Mouse (Mus musculus): Measurements from ENCODE around the gene Gpr68. TPM values are rescaled to one million over a fixed set of nuclear protein-coding genes. Genes with fewer than 3 reads are reported as not detected.

The Gpr68 gene
- polyA plus RNA-seq, 1 experiment from 2014 or later = 0.23 TPM

GRCm38 (mm10) chr12:100878556-100878955 is 29.4 kb downstream of the Gpr68 start:
- DNase-seq (ENCODE audit: low spot score) = no peak
- H3K4me1 ChIP-seq = no peaks in the 10 kb centered on the region

DNA sequence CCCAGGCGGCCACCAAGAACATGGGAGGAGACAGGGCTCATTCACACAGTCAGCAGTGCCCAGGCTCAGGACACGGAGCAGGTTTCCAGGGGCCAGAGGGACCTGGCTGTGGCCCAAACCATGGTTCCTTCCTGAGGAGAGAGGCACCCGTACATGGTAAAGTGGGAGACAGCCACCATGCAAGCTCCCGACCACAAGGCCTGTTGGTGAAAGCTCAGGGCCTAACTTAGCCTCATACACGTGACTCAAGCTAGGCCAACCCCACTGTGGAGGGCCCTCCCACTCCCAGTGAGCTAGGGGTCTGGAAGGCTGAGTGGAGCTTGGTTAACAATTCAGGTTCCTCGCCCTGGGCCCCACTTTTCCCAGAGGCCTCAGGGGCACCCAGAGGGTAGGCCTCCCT is 30.1 kb downstream of the Gpr68 start:
- H3K9me3 ChIP-seq (replicated peaks) = no peaks in the 10 kb centered on the region
- H3K36me3 ChIP-seq = no peaks in the 10 kb centered on the region
- no peaks in the 10 kb centered on the region for H3K27me3 ChIP-seq (ENCODE audit: low read depth, poor library complexity, severe bottlenecking)
- H3K27ac ChIP-seq = no peak overlapping the region
- no peak overlapping the region for H3K4me3 ChIP-seq
- DNase-seq (ENCODE audit: low spot score) = no peak
- no peaks in the 10 kb centered on the region for H3K4me1 ChIP-seq
- WGBS = 75% methylated on average over 6 of the region's 6 CpGs

More at GRCm38 (mm10) chr12:100878556-100878955, 29.4 kb downstream of the Gpr68 start:
- H3K27ac ChIP-seq = no peak overlapping the region
- no peaks in the 10 kb centered on the region for H3K27me3 ChIP-seq (ENCODE audit: low read depth, poor library complexity, severe bottlenecking)
- WGBS = 93% methylated on average over 16 of the region's 16 CpGs
- no peaks in the 10 kb centered on the region for H3K9me3 ChIP-seq (replicated peaks)
- no peaks in the 10 kb centered on the region for H3K36me3 ChIP-seq
- H3K4me3 ChIP-seq = no peak overlapping the region

DNA sequence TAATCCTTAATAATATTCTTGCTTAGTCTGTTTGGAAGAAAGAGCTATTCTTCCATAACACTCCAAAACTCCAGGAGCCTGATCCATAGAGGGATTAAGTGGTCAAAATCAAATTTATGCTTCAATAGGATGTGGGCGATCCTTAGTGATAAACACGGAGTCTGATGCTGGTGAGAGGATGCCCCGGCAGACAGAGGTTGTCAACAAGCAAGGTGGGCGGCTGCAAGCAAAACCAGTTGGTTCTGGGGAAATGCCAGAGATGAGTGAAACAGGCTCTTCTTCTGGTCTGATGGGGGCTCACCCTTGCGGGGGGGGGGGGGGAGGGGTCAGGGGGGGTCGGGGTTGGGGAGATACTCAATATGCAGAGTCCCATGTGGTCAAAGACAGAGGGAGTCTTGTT is 32.0 kb downstream of the Gpr68 start:
- no peaks in the 10 kb centered on the region for H3K27me3 ChIP-seq (ENCODE audit: low read depth, poor library complexity, severe bottlenecking)
- no peaks in the 10 kb centered on the region for H3K4me1 ChIP-seq
- no peak overlapping the region for H3K27ac ChIP-seq
- H3K4me3 ChIP-seq = no peak overlapping the region
- H3K36me3 ChIP-seq = no peaks in the 10 kb centered on the region
- no peaks in the 10 kb centered on the region for H3K9me3 ChIP-seq (replicated peaks)
- WGBS = 75% methylated on average over 6 of the region's 6 CpGs
- no peak for DNase-seq (ENCODE audit: low spot score)

DNA sequence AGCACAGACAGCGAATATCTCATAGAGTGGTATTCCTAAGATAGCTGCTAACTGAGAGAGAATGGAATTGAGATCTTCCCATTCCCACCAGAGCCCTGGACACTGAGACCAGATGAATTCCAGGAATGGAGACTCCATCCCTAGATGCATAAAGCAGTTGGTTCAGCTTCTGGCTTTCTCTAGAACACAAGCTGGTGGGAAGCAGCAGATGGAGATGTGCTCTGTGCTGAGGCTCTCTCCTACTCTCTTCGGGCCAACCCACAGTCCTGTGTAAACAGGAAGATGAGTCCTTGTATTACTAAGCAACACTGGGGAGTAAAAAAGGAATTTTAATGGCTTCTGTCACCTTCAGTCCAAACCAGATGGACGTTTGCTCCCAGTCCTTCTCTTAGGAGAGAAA is 32.4 kb downstream of the Gpr68 start:
- DNase-seq (ENCODE audit: low spot score) = no peak
- H3K4me1 ChIP-seq = no peaks in the 10 kb centered on the region
- H3K9me3 ChIP-seq (replicated peaks) = no peaks in the 10 kb centered on the region
- H3K36me3 ChIP-seq = no peaks in the 10 kb centered on the region
- 63% methylated on average over 3 of the region's 3 CpGs for WGBS
- H3K4me3 ChIP-seq = no peak overlapping the region
- H3K27ac ChIP-seq = no peak overlapping the region
- no peaks in the 10 kb centered on the region for H3K27me3 ChIP-seq (ENCODE audit: low read depth, poor library complexity, severe bottlenecking)

DNA sequence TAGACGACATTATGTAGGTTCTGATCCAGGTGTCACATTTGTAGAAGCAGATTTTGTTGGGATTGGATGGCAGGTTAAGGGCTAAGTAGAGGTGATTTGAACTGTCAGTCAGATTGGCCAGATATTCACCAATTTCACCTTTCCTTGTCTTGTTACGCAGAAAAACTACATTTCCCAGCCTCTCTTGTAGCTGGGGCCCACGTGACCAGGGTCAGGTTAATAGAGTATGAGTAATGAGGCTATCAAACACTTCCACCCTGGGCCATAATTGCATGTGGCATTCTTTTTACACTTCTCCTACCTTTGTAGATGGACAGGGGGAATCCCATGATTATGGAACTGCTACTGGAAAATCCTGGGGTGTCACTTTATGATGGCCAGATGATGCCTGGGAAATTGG is 34.4 kb downstream of the Gpr68 start:
- H3K27me3 ChIP-seq (ENCODE audit: low read depth, poor library complexity, severe bottlenecking) = no peaks in the 10 kb centered on the region
- no peaks in the 10 kb centered on the region for H3K9me3 ChIP-seq (replicated peaks)
- H3K4me1 ChIP-seq = no peaks in the 10 kb centered on the region
- no peaks in the 10 kb centered on the region for H3K36me3 ChIP-seq
- WGBS = 82% methylated on average over 3 of the region's 3 CpGs
- no peak overlapping the region for H3K27ac ChIP-seq
- no peak for DNase-seq (ENCODE audit: low spot score)
- no peak overlapping the region for H3K4me3 ChIP-seq

DNA sequence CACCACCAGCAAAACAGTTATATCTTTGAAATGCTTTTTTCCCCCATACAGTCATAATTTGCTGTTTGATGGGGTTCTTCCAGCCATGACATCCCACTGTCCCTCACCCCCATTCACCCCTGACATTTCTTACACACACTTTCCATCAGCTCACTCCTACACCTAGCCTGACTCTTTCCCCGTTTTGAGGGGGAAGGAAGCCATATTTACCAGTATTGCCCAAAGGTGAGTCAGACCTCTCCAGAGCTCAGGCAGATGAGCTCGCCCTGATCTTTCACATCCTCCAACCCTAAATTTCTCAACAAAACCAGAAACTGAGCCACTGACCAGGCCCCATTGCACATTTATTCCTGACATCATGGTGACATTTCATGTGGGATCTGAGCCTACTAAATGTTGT is 36.2 kb downstream of the Gpr68 start:
- no peaks in the 10 kb centered on the region for H3K9me3 ChIP-seq (replicated peaks)
- no peaks in the 10 kb centered on the region for H3K36me3 ChIP-seq
- no peaks in the 10 kb centered on the region for H3K4me1 ChIP-seq
- H3K27ac ChIP-seq = no peak overlapping the region
- no peak for DNase-seq (ENCODE audit: low spot score)
- 85% methylated on average over 2 of the region's 2 CpGs for WGBS
- no peaks in the 10 kb centered on the region for H3K27me3 ChIP-seq (ENCODE audit: low read depth, poor library complexity, severe bottlenecking)
- H3K4me3 ChIP-seq = no peak overlapping the region

GRCm38 (mm10) chr12:100871234-100871633 is 36.8 kb downstream of the Gpr68 start:
- WGBS = 89% methylated on average over 6 of the region's 6 CpGs
- Histone ChIP-seq H3K9me3 (replicated peaks) (no peaks in the 10 kb centered on the region), H3K27ac (no peak overlapping the region), H3K4me3 (no peak overlapping the region), H3K27me3 (ENCODE audit: low read depth, poor library complexity, severe bottlenecking) (no peaks in the 10 kb centered on the region), H3K4me1 (no peaks in the 10 kb centered on the region), H3K36me3 (no peaks in the 10 kb centered on the region)
- DNase-seq (ENCODE audit: low spot score) = no peak

GRCm38 (mm10) chr12:100868049-100868622 is 39.9 kb downstream of the Gpr68 start:
- Histone ChIP-seq H3K27ac (no peak overlapping the region), H3K36me3 (no peaks in the 10 kb centered on the region), H3K4me3 (no peak overlapping the region), H3K9me3 (replicated peaks) (no peaks in the 10 kb centered on the region), H3K4me1 (no peaks in the 10 kb centered on the region), H3K27me3 (ENCODE audit: low read depth, poor library complexity, severe bottlenecking) (no peaks in the 10 kb centered on the region)
- no peak for DNase-seq (ENCODE audit: low spot score)
- 73% methylated on average over 4 of the region's 4 CpGs for WGBS

- H3K36me3 ChIP-seq = no peaks in the 10 kb centered on the region
- H3K4me1 ChIP-seq = no peaks in the 10 kb centered on the region
- H3K4me3 ChIP-seq = no peak overlapping the region
- no peak for DNase-seq (ENCODE audit: low spot score)
- 94% methylated on average over 8 of the region's 8 CpGs for WGBS
- no peaks in the 10 kb centered on the region for H3K27me3 ChIP-seq (ENCODE audit: low read depth, poor library complexity, severe bottlenecking)
- no peak overlapping the region for H3K27ac ChIP-seq
- H3K9me3 ChIP-seq (replicated peaks) = no peaks in the 10 kb centered on the region
These were observed 40.9 kb downstream of the Gpr68 start for GRCm38 (mm10) chr12:100867097-100867496.

DNA sequence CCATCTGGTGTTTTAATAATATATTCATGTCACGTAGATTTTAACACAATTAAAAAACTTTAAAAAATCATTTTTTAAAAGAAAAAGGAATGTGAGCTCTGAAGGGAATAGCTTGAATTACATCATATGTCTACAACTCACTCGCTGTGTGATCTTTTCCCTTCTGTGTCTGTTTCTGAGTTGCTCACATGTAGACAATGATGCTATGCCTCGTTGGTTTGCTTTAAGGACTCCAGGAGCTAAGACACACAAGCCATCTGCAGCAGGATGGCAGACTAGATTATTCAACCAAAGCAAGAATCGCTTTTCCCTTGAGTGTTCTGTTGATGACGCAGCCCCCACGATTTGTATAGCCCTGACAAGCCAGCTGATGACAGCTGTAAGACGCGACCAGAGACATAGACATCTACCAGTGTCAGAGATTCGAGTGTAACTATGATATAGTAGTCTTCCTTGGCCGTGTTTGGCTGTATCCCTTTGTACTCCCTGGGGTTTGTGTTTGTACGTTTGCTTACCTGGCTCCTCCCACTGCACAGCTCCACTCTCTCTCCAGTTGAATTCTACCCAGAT is 42.4 kb downstream of the Gpr68 start:
- 82% methylated on average over 11 of the region's 11 CpGs for WGBS
- Histone ChIP-seq H3K27me3 (ENCODE audit: low read depth, poor library complexity, severe bottlenecking) (no peaks in the 10 kb centered on the region), H3K36me3 (no peaks in the 10 kb centered on the region), H3K27ac (no peak overlapping the region), H3K4me1 (no peaks in the 10 kb centered on the region), H3K4me3 (no peak overlapping the region), H3K9me3 (replicated peaks) (no peaks in the 10 kb centered on the region)
- no peak for DNase-seq (ENCODE audit: low spot score)

- no peak for DNase-seq (ENCODE audit: low spot score)
- Histone ChIP-seq H3K36me3 (no peaks in the 10 kb centered on the region), H3K9me3 (replicated peaks) (no peaks in the 10 kb centered on the region), H3K27ac (no peak overlapping the region), H3K27me3 (ENCODE audit: low read depth, poor library complexity, severe bottlenecking) (no peaks in the 10 kb centered on the region), H3K4me3 (no peak overlapping the region), H3K4me1 (no peaks in the 10 kb centered on the region)
These were observed 42.9 kb downstream of the Gpr68 start for GRCm38 (mm10) chr12:100865072-100865471.

GRCm38 (mm10) chr12:100862856-100863446 is 45.0 kb downstream of the Gpr68 start:
- DNase-seq (ENCODE audit: low spot score) = no peak
- 97% methylated on average over 3 of the region's 3 CpGs for WGBS
- no peaks in the 10 kb centered on the region for H3K4me1 ChIP-seq
- no peaks in the 10 kb centered on the region for H3K9me3 ChIP-seq (replicated peaks)
- H3K36me3 ChIP-seq = no peaks in the 10 kb centered on the region
- H3K27me3 ChIP-seq (ENCODE audit: low read depth, poor library complexity, severe bottlenecking) = no peaks in the 10 kb centered on the region
- H3K27ac ChIP-seq = no peak overlapping the region
- no peak overlapping the region for H3K4me3 ChIP-seq

- no peak for DNase-seq (ENCODE audit: low spot score)
- H3K9me3 ChIP-seq (replicated peaks) = no peaks in the 10 kb centered on the region
- no peak overlapping the region for H3K4me3 ChIP-seq
- 94% methylated on average over 3 of the region's 3 CpGs for WGBS
- no peaks in the 10 kb centered on the region for H3K27me3 ChIP-seq (ENCODE audit: low read depth, poor library complexity, severe bottlenecking)
- no peaks in the 10 kb centered on the region for H3K36me3 ChIP-seq
- H3K4me1 ChIP-seq = peaks cover 3% of the 10 kb centered on the region; the same call in 1 of the 2 replicates
- no peak overlapping the region for H3K27ac ChIP-seq
These were observed 45.7 kb downstream of the Gpr68 start for GRCm38 (mm10) chr12:100862272-100862671.

Measured in limb, embryonic 10.5 days (tissue).